Mouse (Mus musculus) splenic B cell, adult 2 months (primary cell): ENCODE data around the gene Bcat1.

Experiments used
- DNase-seq: peaks from one replicate; pipeline ENCODE4 v3.0.0-alpha.2; 2011; ENCODE audit warnings: low read depth, low spot score
- H3K27me3 ChIP-seq: 2 replicates; pipeline ENCODE4 v1.6.1; 2012; ENCODE audit warnings: mild to moderate bottlenecking, low read length, moderate library complexity, mixed read lengths; ENCODE audit not compliant: control insufficient read depth, poor library complexity, insufficient read depth, severe bottlenecking
- H3K36me3 ChIP-seq: 2 replicates; pipeline ENCODE4 v1.6.1; 2012; ENCODE audit warnings: mild to moderate bottlenecking, low read length, moderate library complexity, mixed read lengths; ENCODE audit not compliant: control insufficient read depth, poor library complexity, insufficient read depth, severe bottlenecking

Bcat1 gene

DNA sequence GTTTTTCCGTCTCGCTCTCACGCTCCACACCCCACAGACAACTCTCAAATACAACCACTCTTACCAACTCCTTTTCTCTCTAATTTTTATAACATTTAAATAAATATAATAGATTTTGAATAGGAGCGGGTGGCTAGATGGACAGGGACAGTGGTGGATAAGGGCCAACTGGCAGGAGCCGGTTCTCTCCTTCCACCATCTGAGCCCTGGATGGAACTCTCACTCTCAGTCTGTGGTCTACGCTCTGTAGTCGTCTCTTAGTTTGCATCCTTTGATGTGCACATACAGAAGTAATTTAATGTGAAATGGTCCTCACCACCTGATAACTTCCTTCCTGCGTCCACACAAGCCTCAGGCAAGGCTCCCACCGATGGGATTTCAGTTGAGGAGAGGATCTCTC is 302 bp upstream of the Bcat1 start:
- Histone ChIP-seq H3K36me3 (no peaks in the 10 kb centered on the region), H3K27me3 (no peaks in the 10 kb centered on the region)
- no peak for DNase-seq

DNA sequence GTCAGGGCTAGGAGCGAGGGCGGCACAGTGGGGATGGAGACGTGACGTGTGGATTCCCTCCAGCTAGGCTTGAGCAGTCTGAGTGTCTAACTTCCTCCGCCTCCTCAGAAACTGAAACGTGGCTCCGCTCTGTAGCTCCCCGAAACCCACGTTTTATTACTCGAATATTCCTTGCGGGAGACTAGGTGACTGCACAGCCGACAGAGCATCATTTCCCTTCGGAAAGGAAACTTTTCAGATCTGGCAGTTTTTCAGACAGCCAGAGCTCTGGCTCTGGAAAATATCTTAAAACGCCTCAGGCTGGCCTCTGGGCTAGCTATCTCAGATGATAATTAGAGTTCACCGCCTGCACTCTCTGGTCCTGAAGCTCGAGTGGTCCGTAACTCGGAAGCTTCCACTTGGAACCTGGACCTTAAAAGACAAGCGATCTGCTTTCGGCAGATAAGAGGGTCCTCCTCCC is 866 bp downstream of the Bcat1 start:
- H3K27me3 ChIP-seq: no peaks in the 10 kb centered on the region
- H3K36me3 ChIP-seq: no peaks in the 10 kb centered on the region
- peak; percentile 62 for DNase-seq

DNA sequence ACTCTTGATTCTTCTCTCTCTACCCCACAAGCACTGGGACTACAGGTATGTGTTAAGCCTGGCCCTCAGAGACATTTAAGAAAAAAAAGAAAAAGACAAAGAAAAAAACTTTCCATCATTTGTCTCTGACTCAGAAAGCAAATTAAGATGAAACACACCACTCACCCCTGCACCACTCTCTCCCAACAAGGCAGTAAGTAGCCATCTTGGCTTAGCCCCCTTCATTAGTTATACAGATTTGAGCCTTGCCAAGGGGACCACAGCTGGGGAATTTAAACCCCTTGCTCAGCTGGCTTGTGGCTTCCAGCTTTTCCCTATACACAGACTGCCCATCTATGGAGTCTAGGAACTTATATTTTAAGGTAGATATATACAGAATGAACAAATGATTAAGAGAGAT is 1.5 kb downstream of the Bcat1 start:
- no peaks in the 10 kb centered on the region for H3K36me3 ChIP-seq
- H3K27me3 ChIP-seq: no peaks in the 10 kb centered on the region
- DNase-seq: no peak

- Histone ChIP-seq H3K36me3 (no peaks in the 10 kb centered on the region), H3K27me3 (no peaks in the 10 kb centered on the region)
Measured at GRCm38 (mm10) chr6:145069921-145070320, 6.1 kb downstream of the Bcat1 start.

DNA sequence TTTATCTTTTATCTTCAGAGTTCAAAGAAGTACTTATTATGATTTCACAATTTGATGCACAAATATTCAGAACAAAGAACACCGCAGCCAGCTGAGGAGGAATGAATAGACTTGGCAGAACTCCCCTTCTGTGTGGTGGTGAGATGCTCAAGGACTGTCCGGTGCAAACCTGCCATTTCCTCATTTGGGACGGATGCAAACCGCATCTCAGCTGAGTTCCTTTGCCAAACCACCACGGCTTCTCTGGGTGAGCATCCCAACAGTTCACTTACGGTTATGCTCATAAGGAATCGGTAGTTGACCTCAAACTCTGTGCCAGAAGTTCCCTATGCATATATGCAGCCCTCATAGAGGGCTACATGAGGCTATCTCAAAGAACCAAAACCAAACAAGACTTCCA is 6.6 kb downstream of the Bcat1 start:
- no peak for DNase-seq
- Histone ChIP-seq H3K27me3 (no peaks in the 10 kb centered on the region), H3K36me3 (no peaks in the 10 kb centered on the region)

More at GRCm38 (mm10) chr6:145069921-145070320, 6.1 kb downstream of the Bcat1 start:
- no peak for DNase-seq

DNA sequence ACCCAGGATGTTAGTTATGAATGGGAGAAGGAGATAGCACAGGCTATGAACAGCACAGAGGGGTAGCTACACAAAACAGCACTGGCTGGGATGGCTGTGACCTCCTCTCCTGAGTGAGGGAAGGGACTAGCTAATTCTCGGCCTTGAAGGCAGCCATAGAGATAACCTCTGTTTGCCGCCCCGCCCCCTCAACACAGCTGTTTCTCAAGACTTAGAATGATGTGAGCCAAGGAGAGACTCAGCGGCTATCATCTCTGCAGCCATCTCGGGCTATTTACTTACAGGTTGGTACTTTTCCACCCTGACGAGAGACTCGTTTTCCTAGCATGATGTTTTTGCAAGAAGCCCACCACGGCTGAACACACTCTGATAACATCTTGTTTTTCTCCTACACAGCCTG is 8.3 kb downstream of the Bcat1 start:
- Histone ChIP-seq H3K27me3 (no peaks in the 10 kb centered on the region), H3K36me3 (no peaks in the 10 kb centered on the region)
- no peak for DNase-seq

GRCm38 (mm10) chr6:145066416-145066815 is 9.6 kb downstream of the Bcat1 start:
- no peaks in the 10 kb centered on the region for H3K36me3 ChIP-seq
- H3K27me3 ChIP-seq: no peaks in the 10 kb centered on the region
- DNase-seq: no peak

GRCm38 (mm10) chr6:145065301-145065845 is 10.6 kb downstream of the Bcat1 start:
- Histone ChIP-seq H3K36me3 (no peaks in the 10 kb centered on the region), H3K27me3 (no peaks in the 10 kb centered on the region)
- DNase-seq: no peak

GRCm38 (mm10) chr6:145064104-145064503 is 11.9 kb downstream of the Bcat1 start:
- DNase-seq: no peak
- H3K27me3 ChIP-seq: no peaks in the 10 kb centered on the region
- no peaks in the 10 kb centered on the region for H3K36me3 ChIP-seq

GRCm38 (mm10) chr6:145063212-145063868 is 12.6 kb downstream of the Bcat1 start:
- DNase-seq: no peak

GRCm38 (mm10) chr6:145062763-145063162 is 13.2 kb downstream of the Bcat1 start:
- Histone ChIP-seq H3K36me3 (no peaks in the 10 kb centered on the region), H3K27me3 (no peaks in the 10 kb centered on the region)
- no peak for DNase-seq

More at GRCm38 (mm10) chr6:145063212-145063868, 12.6 kb downstream of the Bcat1 start:
- Histone ChIP-seq H3K27me3 (no peaks in the 10 kb centered on the region), H3K36me3 (no peaks in the 10 kb centered on the region)

DNA sequence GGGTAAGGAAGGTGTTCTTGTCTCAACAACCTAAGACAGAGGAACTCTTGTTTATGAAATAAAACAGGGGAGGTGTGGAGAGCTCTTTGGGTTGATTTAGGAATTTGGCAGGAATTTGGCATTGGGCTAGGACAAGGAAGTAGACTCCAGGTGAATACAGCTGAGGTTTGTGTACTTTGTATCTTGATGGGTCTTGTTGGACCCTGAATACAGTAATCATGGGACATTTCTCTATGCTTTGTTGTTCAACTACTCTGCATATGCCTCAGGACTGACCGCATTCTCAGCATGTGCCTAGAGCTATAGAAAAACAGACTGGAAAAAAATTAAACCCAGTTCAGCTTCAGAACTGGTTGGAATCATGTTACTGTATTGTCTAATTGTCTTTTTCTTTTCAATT is 14.6 kb downstream of the Bcat1 start:
- Histone ChIP-seq H3K27me3 (no peaks in the 10 kb centered on the region), H3K36me3 (no peaks in the 10 kb centered on the region)
- no peak for DNase-seq

GRCm38 (mm10) chr6:145056102-145056501 is 19.9 kb downstream of the Bcat1 start:
- Histone ChIP-seq H3K27me3 (no peaks in the 10 kb centered on the region), H3K36me3 (no peaks in the 10 kb centered on the region)
- no peak for DNase-seq

GRCm38 (mm10) chr6:145055277-145055858 is 20.6 kb downstream of the Bcat1 start:
- no peaks in the 10 kb centered on the region for H3K36me3 ChIP-seq
- no peaks in the 10 kb centered on the region for H3K27me3 ChIP-seq
- no peak for DNase-seq

GRCm38 (mm10) chr6:145052669-145053068 is 23.3 kb downstream of the Bcat1 start:
- Histone ChIP-seq H3K27me3 (peaks cover 2% of the 10 kb centered on the region; the same call in 1 of the 2 replicates), H3K36me3 (no peaks in the 10 kb centered on the region)
- no peak for DNase-seq
